Mouse (Mus musculus) testis, adult 2 months (tissue): Measurements from ENCODE around the gene Ccdc149.

Experiments used
- CTCF ChIP-seq: fragments of 200-500 bp; IDR thresholded peaks from 2 replicates; pipeline ENCODE4 v1.5.1; 2012; ENCODE audit warnings: low read depth, mild to moderate bottlenecking, inconsistent platforms, low read length, moderate library complexity; ENCODE audit not compliant: control insufficient read depth, insufficient read depth, insufficient replicate concordance
- POLR2A ChIP-seq: fragments of 200-500 bp; IDR thresholded peaks from 2 replicates; pipeline ENCODE4 v1.6.1; 2012; ENCODE audit warnings: low read depth, mild to moderate bottlenecking, inconsistent platforms, low read length, moderate library complexity; ENCODE audit not compliant: control insufficient read depth

DNA sequence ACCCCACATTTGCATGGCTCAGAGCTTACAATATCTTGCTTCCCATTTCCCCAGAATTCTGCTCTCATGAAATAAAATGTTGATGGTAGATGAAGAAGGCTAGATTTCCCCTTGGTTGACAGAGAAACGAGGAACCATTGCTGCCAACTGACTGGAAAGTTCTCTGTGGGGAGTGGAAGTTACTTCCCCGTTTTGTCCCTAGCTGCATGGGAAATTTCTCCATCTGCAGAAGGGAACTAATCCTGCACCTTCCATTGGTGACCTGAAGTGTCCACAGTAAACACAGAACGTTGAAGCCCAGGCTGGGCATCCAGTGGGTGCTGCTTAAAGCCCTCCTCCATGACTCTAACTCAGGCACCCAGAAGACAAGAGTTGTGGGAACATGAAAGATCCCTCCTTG, 47.4 kb downstream of the Ccdc149 start:
- TF ChIP-seq CTCF: no peak
- no peak for TF ChIP-seq POLR2A
